Mouse (Mus musculus) A20 (cell line): ENCODE measurements around the gene A630010A05Rik.
"Not testable (repeated sequence)": the region's sequence is repeated elsewhere in the genome, so short reads cannot be mapped to it uniquely, and the experiment has no call there.

Experiments used
- DNase-seq: peaks from one replicate; pipeline ENCODE4 v3.0.0-alpha.2; 2011; ENCODE audit warnings: low read depth, low spot score

A630010A05Rik gene

GRCm38 (mm10) chr16:14562017-14562416 lies at the start of gene A630010A05Rik:
TSS of gene A630010A05Rik (plus strand) at chr16:14562317.
- no peak for DNase-seq

GRCm38 (mm10) chr16:14535766-14536165 lies 26.4 kb upstream of the A630010A05Rik start:
- DNase-seq: no peak

GRCm38 (mm10) chr16:14557191-14557590 lies 4.9 kb upstream of the A630010A05Rik start:
- DNase-seq: not testable (repeated sequence)
